Mouse (Mus musculus) lung, adult 2 months (tissue): ENCODE measurements around the gene Nmnat3. TPM values are rescaled to one million over a fixed set of nuclear protein-coding genes. Genes with fewer than 3 reads are reported as not detected.
"Not testable (repeated sequence)": the region's sequence is repeated elsewhere in the genome, so short reads cannot be mapped to it uniquely, and the experiment has no call there.

Experiments used
- DNase-seq: peaks from one replicate; pipeline ENCODE4 v3.0.0; 2022
- H3K4me1 ChIP-seq: fragments of 200-500 bp; 2 replicates; pipeline ENCODE4 v1.6.1; 2011; ENCODE audit warnings: low read length; ENCODE audit not compliant: control insufficient read depth, insufficient read depth
- H3K4me3 ChIP-seq: fragments of 200-500 bp; replicated peaks from 2 replicates; pipeline ENCODE3; 2011; ENCODE audit warnings: low read depth, mild to moderate bottlenecking, control low read depth, low read length; ENCODE audit errors: extremely low read depth
- CTCF ChIP-seq: fragments of 200-500 bp; IDR thresholded peaks from 2 replicates; pipeline ENCODE4 v1.5.1; 2011; ENCODE audit warnings: mild to moderate bottlenecking, low read length, control low read depth; ENCODE audit not compliant: insufficient read depth
- POLR2A ChIP-seq: fragments of 200-500 bp; IDR thresholded peaks from 2 replicates; pipeline ENCODE4 v1.6.1; 2011; ENCODE audit warnings: low read depth, mild to moderate bottlenecking, control low read depth, low read length, borderline replicate concordance; ENCODE audit errors: extremely low read depth
- WGBS: fragments of 180-500 bp; shearing (Covaris S2); methylation state at CpG from one replicate; pipeline ENCODE4 v1.1.7; 2018; 5-methylcytosine and 5-hydroxymethylcytosine counted together
- polyA plus RNA-seq: library from polyadenylated mRNA; depleted of rRNA; stranded (reverse); fragments of >200 nt; gene quantifications from 2 replicates; pipeline ENCODE4 v1.2.3, GENCODE M21; 2012; rRNA removed

Nmnat3 gene
- 4.7 and 6.3 TPM in 2 replicates for polyA plus RNA-seq

GRCm38 (mm10) chr9:98287135-98287534 lies at the start of gene Nmnat3:
Nmnat3 (plus strand) TSS chr9:98287435.
- not testable (repeated sequence) for H3K4me1 ChIP-seq, H3K4me3 ChIP-seq, DNase-seq
- WGBS = 63% methylated on average over 6 of the region's 6 CpGs

DNA sequence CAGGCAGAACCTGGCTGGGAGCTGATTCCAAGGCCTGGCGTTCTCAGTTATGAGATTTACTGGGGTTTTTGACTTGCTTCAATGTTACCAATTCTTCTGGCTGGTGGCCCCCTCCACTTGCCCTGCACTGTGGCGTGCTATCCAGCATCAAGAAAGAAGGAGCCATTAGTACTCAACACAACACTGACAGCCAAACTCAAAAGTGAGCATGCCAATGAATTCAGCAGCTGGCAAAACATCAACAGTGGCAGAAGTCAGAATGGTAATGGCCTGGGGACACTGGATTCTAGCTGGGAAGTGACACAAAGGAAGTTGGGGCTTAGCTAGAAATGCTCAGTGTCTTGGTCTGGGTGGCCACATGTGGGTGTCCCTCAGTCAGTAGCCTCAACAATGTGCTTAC lies 43.8 kb upstream of the Nmnat3 start:
- TF ChIP-seq POLR2A (no peak), CTCF (no peak)
- 78% methylated on average over 2 of the region's 2 CpGs for WGBS
- DNase-seq = no peak

GRCm38 (mm10) chr9:98244223-98244622 lies 43.0 kb upstream of the Nmnat3 start:
- TF ChIP-seq POLR2A (no peak), CTCF (no peak)
- 47% methylated on average over 2 of the region's 2 CpGs for WGBS
- no peak overlapping the region for H3K4me3 ChIP-seq
- DNase-seq = no peak
- no peaks in the 10 kb centered on the region for H3K4me1 ChIP-seq

More for the DNA sequence above, 43.8 kb upstream of the Nmnat3 start:
- no peak overlapping the region for H3K4me3 ChIP-seq
- no peaks in the 10 kb centered on the region for H3K4me1 ChIP-seq

GRCm38 (mm10) chr9:98245226-98245625 lies 42.0 kb upstream of the Nmnat3 start:
- no peak for DNase-seq
- Histone ChIP-seq H3K4me3 (no peak overlapping the region), H3K4me1 (no peaks in the 10 kb centered on the region)
- WGBS = 61% methylated on average over 2 of the region's 2 CpGs
- no peak for TF ChIP-seq POLR2A
- no peak for TF ChIP-seq CTCF

DNA sequence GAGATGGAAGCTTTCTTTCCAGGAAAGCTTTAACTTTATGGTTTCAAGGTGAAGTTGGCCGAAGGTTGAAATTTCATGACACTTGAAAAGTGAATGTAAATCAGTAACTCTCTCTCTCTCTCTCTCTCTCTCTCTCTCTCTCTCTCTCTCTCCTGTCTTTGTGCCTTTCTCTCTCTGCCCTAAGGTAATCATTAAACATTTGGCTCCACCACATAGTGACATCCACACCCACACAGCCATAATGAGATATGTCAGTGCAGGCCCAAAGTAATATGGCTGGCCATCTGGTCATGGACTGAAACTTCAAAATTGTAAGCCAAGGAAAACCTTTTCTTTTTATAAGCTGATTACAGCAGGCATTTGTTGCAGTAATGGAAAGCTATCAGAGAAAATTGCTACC lies 40.9 kb upstream of the Nmnat3 start:
- no peaks in the 10 kb centered on the region for H3K4me1 ChIP-seq
- WGBS = 94% methylated on average over 1 of the region's 1 CpGs
- DNase-seq = no peak
- H3K4me3 ChIP-seq = no peak overlapping the region
- no peak for TF ChIP-seq CTCF
- TF ChIP-seq POLR2A = no peak

DNA sequence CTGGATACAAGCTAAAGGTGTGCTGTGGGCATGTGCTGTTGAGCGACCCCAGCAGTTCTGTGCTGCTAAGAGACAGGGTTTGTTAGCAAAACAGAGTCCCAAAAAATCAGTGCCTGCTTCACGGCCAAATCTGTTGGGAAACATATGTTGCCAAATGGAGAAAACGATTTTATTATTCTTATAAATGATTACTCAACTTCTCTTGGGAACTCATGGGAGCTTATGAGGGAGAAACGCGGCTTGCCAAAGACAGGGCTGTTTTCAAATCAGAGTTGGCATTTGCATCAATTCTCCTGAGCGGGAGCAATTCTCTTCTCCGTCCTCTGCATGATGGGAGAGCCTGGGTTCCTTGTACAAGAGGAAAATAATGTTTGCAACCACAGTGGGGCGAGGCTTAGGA lies 27.0 kb upstream of the Nmnat3 start:
- WGBS = 63% methylated on average over 8 of the region's 8 CpGs
- no peak for DNase-seq
- no peak for TF ChIP-seq CTCF
- TF ChIP-seq POLR2A = no peak
- no peak overlapping the region for H3K4me3 ChIP-seq
- no peaks in the 10 kb centered on the region for H3K4me1 ChIP-seq

GRCm38 (mm10) chr9:98261461-98262011 lies 25.7 kb upstream of the Nmnat3 start:
- 42% methylated on average over 1 of the region's 1 CpGs for WGBS
- H3K4me1 ChIP-seq = no peaks in the 10 kb centered on the region
- TF ChIP-seq CTCF (no peak), POLR2A (no peak)
- DNase-seq = no peak
- no peak overlapping the region for H3K4me3 ChIP-seq

DNA sequence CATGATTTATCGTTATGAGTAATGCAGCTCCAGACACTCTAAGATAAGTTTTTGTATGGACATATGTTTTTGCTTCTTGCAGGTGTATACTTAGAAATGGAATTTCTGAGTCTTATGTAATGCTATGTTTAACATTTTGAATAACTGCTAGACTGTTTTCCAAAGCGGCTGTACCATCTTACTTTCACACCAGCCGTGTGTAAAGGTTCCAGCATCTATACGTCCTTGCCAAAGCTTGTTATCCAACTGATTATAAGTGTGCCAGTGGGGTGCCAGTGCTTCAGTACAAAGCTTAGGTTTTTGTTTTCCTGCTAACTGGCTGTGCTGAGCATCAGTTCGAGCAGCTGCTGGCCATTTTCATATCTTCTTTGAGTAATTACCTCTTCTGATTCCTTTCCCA lies 22.3 kb upstream of the Nmnat3 start:
- 77% methylated on average over 5 of the region's 5 CpGs for WGBS
- TF ChIP-seq CTCF (no peak), POLR2A (no peak)
- H3K4me3 ChIP-seq = no peak overlapping the region
- DNase-seq = no peak
- H3K4me1 ChIP-seq = no peaks in the 10 kb centered on the region

DNA sequence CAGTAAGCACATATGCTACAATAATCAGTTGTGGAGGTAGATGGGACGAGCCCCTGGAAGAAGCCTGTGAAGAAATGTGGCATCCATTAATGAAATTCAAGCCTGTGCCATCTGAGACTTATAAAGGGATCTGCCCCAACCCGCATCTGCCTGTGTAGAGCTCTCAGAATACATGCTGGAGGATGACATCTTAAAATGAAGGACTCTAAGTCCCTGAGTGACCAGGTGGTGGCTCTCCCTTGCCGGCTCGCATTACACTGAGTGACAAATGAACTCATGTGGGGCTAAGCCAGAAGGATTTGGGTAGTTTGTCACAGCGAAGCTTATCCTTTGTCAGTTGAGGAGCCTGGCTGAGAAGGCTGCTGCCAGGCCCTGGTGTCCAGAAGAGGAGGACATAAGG lies 14.5 kb upstream of the Nmnat3 start:
- no peak for TF ChIP-seq CTCF
- no peak for TF ChIP-seq POLR2A
- DNase-seq = no peak
- H3K4me3 ChIP-seq = no peak overlapping the region
- WGBS = 54% methylated on average over 5 of the region's 5 CpGs
- H3K4me1 ChIP-seq = no peaks in the 10 kb centered on the region

- no peak for DNase-seq
- 79% methylated on average over 10 of the region's 10 CpGs for WGBS
- H3K4me3 ChIP-seq = no peak overlapping the region
- H3K4me1 ChIP-seq = no peaks in the 10 kb centered on the region
- TF ChIP-seq POLR2A (no peak), CTCF (no peak)
Observed at GRCm38 (mm10) chr9:98275080-98275479, 12.2 kb upstream of the Nmnat3 start.

DNA sequence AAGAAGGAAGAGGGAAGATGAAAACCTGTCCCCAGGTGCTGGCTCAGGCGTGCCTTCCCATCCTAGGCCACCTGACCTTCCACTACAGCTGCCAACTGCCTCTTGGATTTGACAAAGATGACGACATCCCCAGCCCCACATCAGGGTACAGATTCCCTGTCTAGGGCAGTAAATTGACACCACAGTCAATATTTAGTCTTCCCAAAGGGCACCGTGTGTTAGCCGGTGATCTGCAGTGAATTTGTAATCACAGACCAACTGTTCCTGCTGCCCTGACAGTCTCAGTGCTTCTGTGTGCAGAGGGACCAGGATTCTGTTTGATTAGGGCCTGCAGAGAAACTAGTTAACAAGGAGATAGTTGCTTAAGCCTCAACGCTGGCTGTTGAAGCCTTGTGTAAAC lies 7.1 kb upstream of the Nmnat3 start:
- no peak for DNase-seq
- no peak for TF ChIP-seq POLR2A
- no peak for TF ChIP-seq CTCF
- Histone ChIP-seq H3K4me3 (no peak overlapping the region), H3K4me1 (no peaks in the 10 kb centered on the region)
- 39% methylated on average over 5 of the region's 5 CpGs for WGBS
